Mouse (Mus musculus): ENCODE data around the gene Esyt3. TPM values are rescaled to one million over a fixed set of nuclear protein-coding genes. Genes with fewer than 3 reads are reported as not detected.

Esyt3 gene
- polyA plus RNA-seq, 1 experiment from 2014 or later: 0.36 TPM

- Histone ChIP-seq H3K36me3 (ENCODE audit: control insufficient read depth, insufficient read depth, low read length) (no peaks in the 10 kb centered on the region), H3K4me2 (replicated peaks; ENCODE audit: low read depth, low read length) (no peak overlapping the region), H3K9me3 (ENCODE audit: control insufficient read depth, low read length) (no peaks in the 10 kb centered on the region), H3K4me1 (replicated peaks; ENCODE audit: control insufficient read depth, insufficient read depth, low read length) (no peaks in the 10 kb centered on the region), H3K27ac (ENCODE audit: low read depth, low read length) (no peak overlapping the region), H3K9ac (ENCODE audit: low read depth, low read length) (no peak overlapping the region), H3K27me3 (ENCODE audit: control insufficient read depth, insufficient read depth, low read length) (no peaks in the 10 kb centered on the region), H3K4me3 (ENCODE audit: low read depth, low read length) (no peak overlapping the region)
- ATAC-seq (ENCODE audit: low FRiP score) (no peak), DNase-seq (ENCODE audit: low spot score) (no peak)
- WGBS: 78% methylated on average over 3 of the region's 3 CpGs
These were observed 16.8 kb downstream of the Esyt3 start for GRCm38 (mm10) chr9:99341600-99341999.

- ATAC-seq (ENCODE audit: low FRiP score): no peak
These were observed 18.2 kb downstream of the Esyt3 start for GRCm38 (mm10) chr9:99340126-99340525.

GRCm38 (mm10) chr9:99339182-99339581 is 19.2 kb downstream of the Esyt3 start:
- H3K4me3 ChIP-seq (ENCODE audit: low read depth, low read length): no peak overlapping the region
- 89% methylated on average over 1 of the region's 1 CpGs for WGBS
- H3K4me2 ChIP-seq (replicated peaks; ENCODE audit: low read depth, low read length): no peak overlapping the region
- no peak overlapping the region for H3K27ac ChIP-seq (ENCODE audit: low read depth, low read length)
- no peaks in the 10 kb centered on the region for H3K4me1 ChIP-seq (replicated peaks; ENCODE audit: control insufficient read depth, insufficient read depth, low read length)
- H3K9me3 ChIP-seq (ENCODE audit: control insufficient read depth, low read length): no peaks in the 10 kb centered on the region
- H3K27me3 ChIP-seq (ENCODE audit: control insufficient read depth, insufficient read depth, low read length): no peaks in the 10 kb centered on the region
- no peak overlapping the region for H3K9ac ChIP-seq (ENCODE audit: low read depth, low read length)
- H3K36me3 ChIP-seq (ENCODE audit: control insufficient read depth, insufficient read depth, low read length): no peaks in the 10 kb centered on the region
- ATAC-seq (ENCODE audit: low FRiP score): no peak
- DNase-seq (ENCODE audit: low spot score): no peak

More at GRCm38 (mm10) chr9:99340126-99340525, 18.2 kb downstream of the Esyt3 start:
- no peak for DNase-seq (ENCODE audit: low spot score)
- Histone ChIP-seq H3K9me3 (ENCODE audit: control insufficient read depth, low read length) (no peaks in the 10 kb centered on the region), H3K27ac (ENCODE audit: low read depth, low read length) (no peak overlapping the region), H3K4me3 (ENCODE audit: low read depth, low read length) (no peak overlapping the region), H3K36me3 (ENCODE audit: control insufficient read depth, insufficient read depth, low read length) (no peaks in the 10 kb centered on the region), H3K4me1 (replicated peaks; ENCODE audit: control insufficient read depth, insufficient read depth, low read length) (no peaks in the 10 kb centered on the region), H3K9ac (ENCODE audit: low read depth, low read length) (no peak overlapping the region), H3K27me3 (ENCODE audit: control insufficient read depth, insufficient read depth, low read length) (no peaks in the 10 kb centered on the region), H3K4me2 (replicated peaks; ENCODE audit: low read depth, low read length) (no peak overlapping the region)
- WGBS: 72% methylated on average over 12 of the region's 12 CpGs

- H3K36me3 ChIP-seq (ENCODE audit: control insufficient read depth, insufficient read depth, low read length): no peaks in the 10 kb centered on the region
- no peaks in the 10 kb centered on the region for H3K27me3 ChIP-seq (ENCODE audit: control insufficient read depth, insufficient read depth, low read length)
- no peak overlapping the region for H3K9ac ChIP-seq (ENCODE audit: low read depth, low read length)
- H3K9me3 ChIP-seq (ENCODE audit: control insufficient read depth, low read length): no peaks in the 10 kb centered on the region
- H3K4me1 ChIP-seq (replicated peaks; ENCODE audit: control insufficient read depth, insufficient read depth, low read length): no peaks in the 10 kb centered on the region
- H3K27ac ChIP-seq (ENCODE audit: low read depth, low read length): no peak overlapping the region
- ATAC-seq (ENCODE audit: low FRiP score) (no peak), DNase-seq (ENCODE audit: low spot score) (no peak)
- H3K4me3 ChIP-seq (ENCODE audit: low read depth, low read length): no peak overlapping the region
- no peak overlapping the region for H3K4me2 ChIP-seq (replicated peaks; ENCODE audit: low read depth, low read length)
- WGBS: 100% methylated on average over 1 of the region's 1 CpGs
These were observed 20.1 kb downstream of the Esyt3 start for GRCm38 (mm10) chr9:99338293-99338692.

GRCm38 (mm10) chr9:99336538-99336937 is 21.8 kb downstream of the Esyt3 start:
- no peak for ATAC-seq (ENCODE audit: low FRiP score)
- H3K9me3 ChIP-seq (ENCODE audit: control insufficient read depth, low read length): no peaks in the 10 kb centered on the region
- WGBS: 92% methylated on average over 4 of the region's 4 CpGs

GRCm38 (mm10) chr9:99326881-99327280 is 31.5 kb downstream of the Esyt3 start:
- Histone ChIP-seq H3K27me3 (ENCODE audit: control insufficient read depth, insufficient read depth, low read length) (no peaks in the 10 kb centered on the region), H3K36me3 (ENCODE audit: control insufficient read depth, insufficient read depth, low read length) (no peaks in the 10 kb centered on the region), H3K4me3 (ENCODE audit: low read depth, low read length) (no peak overlapping the region), H3K4me2 (replicated peaks; ENCODE audit: low read depth, low read length) (no peak overlapping the region), H3K27ac (ENCODE audit: low read depth, low read length) (no peak overlapping the region), H3K9me3 (ENCODE audit: control insufficient read depth, low read length) (no peaks in the 10 kb centered on the region), H3K9ac (ENCODE audit: low read depth, low read length) (no peak overlapping the region), H3K4me1 (replicated peaks; ENCODE audit: control insufficient read depth, insufficient read depth, low read length) (no peaks in the 10 kb centered on the region)
- no peak for DNase-seq (ENCODE audit: low spot score)
- no peak for ATAC-seq (ENCODE audit: low FRiP score)
- WGBS: 77% methylated on average over 4 of the region's 4 CpGs

More at GRCm38 (mm10) chr9:99336538-99336937, 21.8 kb downstream of the Esyt3 start:
- Histone ChIP-seq H3K36me3 (ENCODE audit: control insufficient read depth, insufficient read depth, low read length) (no peaks in the 10 kb centered on the region), H3K4me2 (replicated peaks; ENCODE audit: low read depth, low read length) (no peak overlapping the region), H3K4me3 (ENCODE audit: low read depth, low read length) (no peak overlapping the region), H3K27me3 (ENCODE audit: control insufficient read depth, insufficient read depth, low read length) (no peaks in the 10 kb centered on the region), H3K9ac (ENCODE audit: low read depth, low read length) (no peak overlapping the region), H3K4me1 (replicated peaks; ENCODE audit: control insufficient read depth, insufficient read depth, low read length) (no peaks in the 10 kb centered on the region), H3K27ac (ENCODE audit: low read depth, low read length) (no peak overlapping the region)
- DNase-seq (ENCODE audit: low spot score): no peak

- no peak overlapping the region for H3K4me3 ChIP-seq (ENCODE audit: low read depth, low read length)
- 85% methylated on average over 4 of the region's 4 CpGs for WGBS
- no peaks in the 10 kb centered on the region for H3K4me1 ChIP-seq (replicated peaks; ENCODE audit: control insufficient read depth, insufficient read depth, low read length)
- H3K27me3 ChIP-seq (ENCODE audit: control insufficient read depth, insufficient read depth, low read length): no peaks in the 10 kb centered on the region
- ATAC-seq (ENCODE audit: low FRiP score): no peak
- no peak for DNase-seq (ENCODE audit: low spot score)
- H3K4me2 ChIP-seq (replicated peaks; ENCODE audit: low read depth, low read length): no peak overlapping the region
- no peak overlapping the region for H3K27ac ChIP-seq (ENCODE audit: low read depth, low read length)
- H3K36me3 ChIP-seq (ENCODE audit: control insufficient read depth, insufficient read depth, low read length): no peaks in the 10 kb centered on the region
- H3K9ac ChIP-seq (ENCODE audit: low read depth, low read length): no peak overlapping the region
- no peaks in the 10 kb centered on the region for H3K9me3 ChIP-seq (ENCODE audit: control insufficient read depth, low read length)
These were observed 32.4 kb downstream of the Esyt3 start for GRCm38 (mm10) chr9:99325961-99326360.

GRCm38 (mm10) chr9:99325208-99325929 is 33.0 kb downstream of the Esyt3 start:
- no peak overlapping the region for H3K9ac ChIP-seq (ENCODE audit: low read depth, low read length)
- no peak for DNase-seq (ENCODE audit: low spot score)

GRCm38 (mm10) chr9:99320006-99320405 is 38.4 kb downstream of the Esyt3 start:
- H3K4me1 ChIP-seq (replicated peaks; ENCODE audit: control insufficient read depth, insufficient read depth, low read length): no peaks in the 10 kb centered on the region
- no peak for ATAC-seq (ENCODE audit: low FRiP score)
- no peak overlapping the region for H3K4me3 ChIP-seq (ENCODE audit: low read depth, low read length)
- 88% methylated on average over 8 of the region's 8 CpGs for WGBS
- H3K9ac ChIP-seq (ENCODE audit: low read depth, low read length): no peak overlapping the region
- no peaks in the 10 kb centered on the region for H3K27me3 ChIP-seq (ENCODE audit: control insufficient read depth, insufficient read depth, low read length)
- H3K9me3 ChIP-seq (ENCODE audit: control insufficient read depth, low read length): no peaks in the 10 kb centered on the region
- H3K27ac ChIP-seq (ENCODE audit: low read depth, low read length): no peak overlapping the region
- no peak for DNase-seq (ENCODE audit: low spot score)
- no peaks in the 10 kb centered on the region for H3K36me3 ChIP-seq (ENCODE audit: control insufficient read depth, insufficient read depth, low read length)
- H3K4me2 ChIP-seq (replicated peaks; ENCODE audit: low read depth, low read length): no peak overlapping the region

More at GRCm38 (mm10) chr9:99325208-99325929, 33.0 kb downstream of the Esyt3 start:
- Histone ChIP-seq H3K36me3 (ENCODE audit: control insufficient read depth, insufficient read depth, low read length) (no peaks in the 10 kb centered on the region), H3K27ac (ENCODE audit: low read depth, low read length) (no peak overlapping the region), H3K9me3 (ENCODE audit: control insufficient read depth, low read length) (no peaks in the 10 kb centered on the region), H3K4me2 (replicated peaks; ENCODE audit: low read depth, low read length) (no peak overlapping the region), H3K27me3 (ENCODE audit: control insufficient read depth, insufficient read depth, low read length) (no peaks in the 10 kb centered on the region), H3K4me1 (replicated peaks; ENCODE audit: control insufficient read depth, insufficient read depth, low read length) (no peaks in the 10 kb centered on the region), H3K4me3 (ENCODE audit: low read depth, low read length) (no peak overlapping the region)
- no peak for ATAC-seq (ENCODE audit: low FRiP score)
- 90% methylated on average over 7 of the region's 7 CpGs for WGBS
